Comparison of ENCODE assay signal across 8 mouse cellular contexts in the genomic region with DNA sequence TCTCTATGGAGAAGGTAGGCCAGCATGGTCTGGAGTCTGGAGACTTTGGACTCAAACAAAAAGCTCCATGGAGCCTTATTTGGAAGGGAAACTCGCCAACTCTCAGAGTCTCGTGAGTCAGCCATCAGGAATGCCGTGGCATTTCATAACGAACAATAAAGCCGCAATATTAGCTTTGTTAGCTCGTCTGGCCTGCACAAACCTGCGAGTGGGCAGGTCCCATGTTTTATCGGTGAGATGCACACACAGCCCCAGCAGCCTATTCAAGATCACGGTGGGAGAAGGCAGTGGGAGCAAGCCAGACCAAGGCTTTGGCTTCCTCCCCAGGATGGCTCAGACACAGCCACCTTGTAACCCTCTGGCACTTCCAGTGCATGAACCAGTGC.
A peak's percentile ranks its signal among the peaks of the same experiment; 100 is the strongest.
DNase-seq lines count a peak whose midpoint lies in the region; ATAC-seq and TF ChIP-seq lines count a peak whose summit lies in the region.

No protein-coding gene starts in this region.

- intact Hi-C loops in left cerebral cortex, postnatal 4 days (cut with DNase I) = no loop called here

- 0 out of 2 replicates have a peak, but pooled peaks cover 2% of the 10 kb centered on the region for H3K9me3 ChIP-seq in embryonic facial prominence, embryonic 14.5 days (ENCODE audit: control insufficient read depth, low read length)
- no peaks in the 10 kb centered on the region for H3K9me3 ChIP-seq in intestine, embryonic 15.5 days

- H3K27me3 ChIP-seq in embryonic facial prominence, embryonic 14.5 days (replicated peaks; ENCODE audit: control insufficient read depth, insufficient read depth, low read length) = no peaks in the 10 kb centered on the region
- H3K27me3 ChIP-seq in intestine, embryonic 15.5 days (replicated peaks) = no peaks in the 10 kb centered on the region

- TF ChIP-seq CTCF in layer of hippocampus, adult 2 months (conservative IDR thresholded peaks at IDR 0.05) = no peak

- H3K36me3 ChIP-seq in embryonic facial prominence, embryonic 14.5 days (ENCODE audit: control insufficient read depth, insufficient read depth, low read length) = no peaks in the 10 kb centered on the region
- H3K36me3 ChIP-seq in intestine, embryonic 15.5 days = no peaks in the 10 kb centered on the region

- 56% methylated on average over 9 of the region's 9 CpGs for WGBS in embryonic facial prominence, embryonic 14.5 days
- WGBS in intestine, embryonic 15.5 days = 37% methylated on average over 9 of the region's 9 CpGs

- H3K9ac ChIP-seq in embryonic facial prominence, embryonic 14.5 days (ENCODE audit: low read depth, low read length) = no peak overlapping the region
- no peak overlapping the region for H3K9ac ChIP-seq in intestine, embryonic 15.5 days

- ATAC-seq in embryonic facial prominence, embryonic 14.5 days (ENCODE audit: low read depth) = no peak
- peak; percentile 83 for ATAC-seq in intestine, embryonic 15.5 days
- no peak for ATAC-seq in erythroid progenitor cell, adult 5-6 weeks (replicated peaks; ENCODE audit: low FRiP score, poor library complexity, severe bottlenecking)
- no peak for ATAC-seq in frontal cortex, adult (ENCODE audit: low TSS enrichment)

- H3K27ac ChIP-seq in embryonic facial prominence, embryonic 14.5 days (replicated peaks; ENCODE audit: low read depth, low read length) = peak overlapping the region; percentile 61
- H3K27ac ChIP-seq in intestine, embryonic 15.5 days = peak overlapping the region; percentile 70
- no peak overlapping the region; the same call in 1 of the 2 replicates for H3K27ac ChIP-seq in layer of hippocampus, adult 2 months

- H3K4me1 ChIP-seq in embryonic facial prominence, embryonic 14.5 days (ENCODE audit: control insufficient read depth, insufficient read depth, low read length) = peaks cover 22% of the 10 kb centered on the region
- peaks cover 12% of the 10 kb centered on the region for H3K4me1 ChIP-seq in intestine, embryonic 15.5 days (replicated peaks)

- no peak overlapping the region for H3K4me2 ChIP-seq in embryonic facial prominence, embryonic 14.5 days (ENCODE audit: low read depth, low read length)
- peak overlapping the region; percentile 14; the same call in 1 of the 2 replicates for H3K4me2 ChIP-seq in intestine, embryonic 15.5 days (replicated peaks)

- DNase-seq in left cerebral cortex, postnatal 4 days = peak; percentile 25
- no peak for DNase-seq in left cerebral cortex, adult 9 months (ENCODE audit: low spot score in 2 of 2)
- DNase-seq in embryonic facial prominence, embryonic 14.5 days (ENCODE audit: low spot score) = peak; percentile 73
- DNase-seq in urinary bladder, adult 2 months (ENCODE audit: low spot score) = peak; percentile 56
- no peak for DNase-seq in layer of hippocampus, adult 2 months (ENCODE audit: low spot score in 2 of 2)

- H3K4me3 ChIP-seq in embryonic facial prominence, embryonic 14.5 days (ENCODE audit: low read depth, low read length) = no peak overlapping the region
- no peak overlapping the region for H3K4me3 ChIP-seq in intestine, embryonic 15.5 days (replicated peaks)
- H3K4me3 ChIP-seq in layer of hippocampus, adult 2 months = no peak overlapping the region

Comparison
In these comparisons a context has a peak if more than half of its experiments do, and no peak if none do; other contexts are left out.
1. DNase-seq: peak in left cerebral cortex, postnatal 4 days (single experiment), embryonic facial prominence, embryonic 14.5 days (single experiment) and urinary bladder, adult 2 months (single experiment); none in left cerebral cortex, adult 9 months (0 of 2) and layer of hippocampus, adult 2 months (0 of 2).